Mouse (Mus musculus): Measurements from ENCODE around the gene Mfsd6.

Gene Mfsd6

DNA sequence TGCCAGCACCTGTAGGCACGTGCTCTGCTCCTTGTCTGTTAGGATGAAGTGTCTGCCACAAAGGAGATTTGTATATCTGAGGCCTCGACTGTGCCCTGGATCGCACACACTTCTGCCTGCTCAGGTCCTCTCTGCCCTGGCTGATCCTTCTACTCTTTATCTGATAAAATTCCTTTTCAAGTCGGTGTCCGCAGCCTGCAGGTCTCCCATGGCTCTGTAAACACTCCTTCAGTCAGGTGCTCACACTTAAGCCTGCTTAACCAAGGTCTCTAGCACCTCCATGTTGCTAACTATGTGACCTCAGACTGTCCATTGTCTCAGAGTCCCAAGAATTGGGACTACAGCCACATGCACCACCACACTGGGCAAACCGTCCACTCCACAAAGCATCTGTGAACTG lies 87.0 kb downstream of the Mfsd6 start:
- DNase-seq (ENCODE audit: low spot score): no peak

DNA sequence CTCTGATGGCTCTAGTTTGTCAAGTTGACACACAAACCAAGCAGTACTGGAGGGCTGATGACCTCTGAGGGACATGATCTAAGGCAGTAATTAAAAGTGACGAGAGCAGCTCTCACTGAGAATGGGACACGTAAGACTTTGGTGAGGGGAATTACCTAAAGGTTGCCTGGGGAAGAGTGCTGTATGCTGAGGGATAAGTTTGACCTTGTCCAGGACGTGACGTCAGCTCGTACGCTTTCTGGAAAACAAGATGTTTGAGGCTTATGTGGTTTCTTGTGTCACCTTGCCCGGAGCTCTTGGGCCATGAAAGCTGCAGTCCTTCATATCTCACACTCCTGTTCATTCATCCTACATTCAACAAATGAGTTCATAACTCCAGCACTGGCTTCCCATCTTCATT lies 88.2 kb downstream of the Mfsd6 start:
- no peak for DNase-seq (ENCODE audit: low spot score)

DNA sequence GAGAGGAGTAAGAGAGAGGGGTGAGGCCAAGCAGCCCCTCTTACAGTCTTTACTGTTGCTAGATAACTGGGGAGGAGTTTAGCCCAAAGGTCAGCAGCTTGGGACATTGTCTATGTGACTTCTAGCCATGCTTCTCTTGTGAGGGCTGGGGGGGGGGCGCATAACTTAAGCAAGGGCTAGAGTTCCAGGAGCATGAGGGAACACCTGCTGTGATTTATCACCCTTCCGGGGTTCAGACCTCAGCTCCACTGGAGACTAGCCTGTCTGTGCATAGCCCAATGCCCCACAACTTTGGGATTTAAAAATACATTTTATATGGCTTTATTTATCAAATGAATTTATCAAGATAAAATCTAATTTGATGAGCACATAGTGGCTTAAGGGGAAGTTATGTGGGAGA lies 89.2 kb downstream of the Mfsd6 start:
- no peak for DNase-seq (ENCODE audit: low spot score)

DNA sequence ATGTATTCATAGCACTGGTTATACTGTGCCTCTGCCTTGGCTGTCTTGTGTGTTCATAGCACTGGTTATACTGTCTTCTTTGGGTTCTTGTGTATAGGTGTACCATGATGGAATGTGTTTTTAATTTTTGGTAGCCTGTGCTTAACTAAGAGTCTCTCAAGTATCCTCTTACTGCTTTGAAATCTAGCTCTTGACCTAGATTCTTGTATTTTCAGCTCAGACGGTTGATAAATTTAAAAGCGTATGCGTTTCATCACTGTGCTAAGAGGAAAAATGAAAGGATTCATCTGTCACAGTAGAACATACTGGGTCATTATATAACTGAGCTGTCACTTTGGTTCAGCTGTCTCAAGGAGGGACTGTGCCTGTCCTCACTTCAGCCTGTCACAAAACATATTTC lies 91.3 kb downstream of the Mfsd6 start:
- DNase-seq (ENCODE audit: low spot score): no peak

DNA sequence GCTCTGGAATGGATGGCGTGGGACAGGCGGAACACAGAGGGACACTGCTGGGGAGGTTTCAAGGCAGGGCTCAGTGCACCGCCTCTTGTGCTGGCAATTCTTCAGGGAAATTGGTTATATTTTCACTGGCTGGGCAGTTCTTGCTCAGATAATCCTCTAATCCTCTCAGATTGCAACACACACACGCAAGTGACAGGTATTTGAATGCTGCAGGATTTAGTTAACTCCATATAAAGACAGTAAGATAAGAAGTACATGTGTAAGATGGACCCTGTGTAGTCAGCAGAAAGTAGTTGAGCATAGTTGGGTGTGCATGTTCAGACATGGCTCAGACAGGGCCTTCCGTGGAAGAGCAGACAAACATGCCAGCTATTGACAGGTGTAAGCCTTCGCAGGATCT lies 93.0 kb downstream of the Mfsd6 start:
- no peak for DNase-seq (ENCODE audit: low spot score)

DNA sequence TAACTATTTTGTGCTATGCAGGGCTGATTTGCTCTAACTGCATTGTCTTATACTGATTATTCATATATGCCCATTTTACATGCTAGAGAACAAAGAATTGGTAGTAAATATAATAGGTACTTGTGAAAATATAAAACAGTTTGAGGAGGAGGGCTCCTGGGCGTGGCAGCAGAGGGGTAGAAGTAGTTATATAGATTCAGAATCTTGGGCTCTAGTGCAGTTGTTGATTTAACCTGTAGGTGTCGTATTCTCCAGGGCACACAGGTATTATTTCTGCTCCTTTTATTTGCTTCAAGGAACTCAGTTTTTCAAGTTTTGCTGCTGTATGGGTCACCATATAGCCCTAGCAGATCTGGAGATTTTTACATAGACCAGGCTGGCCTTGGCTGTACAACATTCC lies 95.7 kb downstream of the Mfsd6 start:
- no peak for DNase-seq (ENCODE audit: low spot score)

DNA sequence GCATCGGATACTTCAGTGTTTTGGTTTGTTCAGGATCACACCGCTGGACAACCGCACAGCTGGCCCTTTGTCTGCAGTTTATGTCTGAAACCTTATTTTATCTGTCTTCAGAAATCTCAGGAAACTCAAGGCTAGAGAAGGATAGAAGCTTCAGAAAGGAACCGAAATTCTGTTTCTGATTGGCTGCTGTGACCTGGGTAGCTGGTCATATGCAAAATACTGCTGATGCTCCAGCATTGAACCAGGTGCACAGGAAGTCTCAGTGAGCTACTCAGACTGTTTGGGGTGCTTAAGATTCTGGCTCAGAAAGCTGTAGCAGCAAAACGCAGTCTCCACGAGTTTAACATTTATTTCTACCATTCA lies 96.3 kb downstream of the Mfsd6 start:
- DNase-seq (ENCODE audit: low spot score): peak; percentile 53

DNA sequence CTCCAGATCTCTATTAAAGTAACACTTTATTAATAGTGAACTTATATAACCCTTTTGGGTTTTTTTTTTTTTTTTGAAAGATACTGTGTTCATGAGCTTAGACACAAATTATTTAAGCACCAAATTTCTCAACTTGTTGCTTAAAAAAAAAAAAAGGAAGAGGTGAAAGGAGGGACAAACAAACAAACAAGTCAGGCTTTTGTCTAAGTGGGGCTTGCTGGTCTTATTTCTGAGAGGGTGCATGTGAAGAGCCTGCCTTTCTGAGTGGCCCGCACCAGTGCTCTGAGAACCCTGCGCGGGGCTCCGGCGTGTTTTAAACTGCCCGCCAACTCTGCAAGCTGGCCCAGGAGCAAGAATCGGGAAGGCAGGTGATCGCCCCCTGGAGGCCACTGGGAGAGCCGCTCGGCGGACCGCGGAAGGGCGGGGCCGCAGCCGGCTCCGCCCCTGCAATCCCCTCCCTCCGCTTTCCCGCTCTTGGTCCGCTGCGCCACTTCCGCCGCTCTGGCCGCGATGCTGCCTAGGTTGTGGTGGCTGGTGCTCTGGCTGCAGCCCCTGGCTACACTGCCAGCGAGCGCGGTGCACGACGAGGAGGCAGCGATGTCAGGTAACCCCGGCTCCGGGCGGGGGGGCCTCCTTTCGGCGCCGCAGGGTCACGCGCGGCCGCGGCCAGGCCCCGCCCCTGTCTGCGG lies 96.9 kb downstream of the Mfsd6 start, which contains the start of gene Nemp2:
Gene Nemp2, plus strand, starts transcription at position 456 of the 689 bp plus-strand sequence.
- peak; percentile 91 for DNase-seq (ENCODE audit: low spot score)

DNA sequence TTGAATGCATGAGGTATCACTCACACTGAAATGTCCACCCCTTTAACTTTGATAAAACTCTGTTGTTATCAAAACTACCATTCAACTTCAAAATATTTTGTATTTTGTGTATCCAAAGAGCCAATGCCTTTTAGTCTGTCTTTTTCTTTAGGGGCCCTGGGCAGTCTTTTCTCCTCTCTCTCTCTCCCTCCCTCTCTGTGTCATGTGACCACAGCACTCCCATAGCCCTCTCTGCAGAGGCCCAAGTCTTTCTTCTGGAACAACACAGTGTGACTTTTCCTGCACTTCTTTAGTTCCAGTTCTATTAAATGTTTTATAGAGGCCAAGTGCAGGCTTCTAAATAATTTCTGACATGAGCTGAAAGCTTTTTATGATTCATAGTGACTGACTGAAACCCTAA lies 106.8 kb downstream of the Mfsd6 start:
- DNase-seq (ENCODE audit: low spot score): no peak

DNA sequence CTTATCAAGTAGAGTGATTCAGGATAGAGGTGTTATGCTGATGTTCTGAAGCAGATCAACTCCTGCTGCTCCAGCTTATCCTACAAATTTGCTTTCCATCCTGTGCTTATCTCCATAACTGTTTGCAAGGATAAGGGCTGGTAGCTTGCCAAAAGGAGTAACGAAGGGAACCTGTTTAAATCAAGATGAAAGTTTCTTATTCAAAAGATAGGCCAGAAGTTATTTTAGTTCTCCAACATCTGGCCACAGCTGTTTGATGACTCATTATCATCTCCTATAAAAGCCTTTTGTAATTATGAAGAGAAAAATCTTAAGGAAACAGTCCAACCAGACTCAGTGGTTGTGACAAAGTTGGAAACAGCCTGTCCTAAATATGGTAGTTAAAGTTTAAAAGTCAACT lies 109.0 kb downstream of the Mfsd6 start:
- DNase-seq (ENCODE audit: low spot score): no peak

DNA sequence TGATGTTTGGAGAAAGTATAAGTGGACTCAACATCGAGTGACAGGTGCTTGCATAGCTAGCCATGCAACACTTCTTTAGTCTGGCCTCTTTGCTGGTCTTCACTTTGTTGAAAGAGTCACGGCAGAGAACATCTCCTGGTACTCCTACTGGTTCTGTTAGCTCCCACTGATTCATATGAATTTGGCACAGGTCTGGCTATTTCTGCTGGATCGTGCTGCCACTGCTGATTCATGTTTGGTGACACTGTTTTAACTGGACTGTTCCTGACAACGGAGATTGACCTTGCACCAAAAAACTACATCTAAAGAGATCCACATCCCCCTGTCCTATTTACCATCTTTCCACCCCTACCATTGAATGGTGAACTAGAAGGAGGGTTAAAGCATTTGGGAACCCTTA lies 118.8 kb downstream of the Mfsd6 start:
- DNase-seq (ENCODE audit: low spot score): no peak

DNA sequence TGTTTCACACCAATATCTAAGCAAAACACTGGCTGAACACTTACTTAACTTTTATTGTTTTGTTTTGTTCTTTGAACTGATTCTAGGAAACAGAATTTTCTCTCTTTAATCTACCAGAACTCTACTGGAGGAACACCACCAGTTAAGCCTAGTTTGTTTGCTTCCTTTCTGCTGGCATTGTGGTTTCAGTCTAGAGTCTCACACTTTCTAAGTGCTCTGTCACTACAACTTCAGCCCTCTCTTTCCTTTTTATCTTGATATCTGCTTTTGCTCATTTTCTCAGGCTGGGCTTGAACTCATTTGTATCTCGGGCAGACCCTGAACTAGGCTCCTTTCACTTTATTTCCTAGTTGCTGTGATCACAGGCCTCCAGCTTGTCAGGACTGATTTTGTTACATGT lies 119.6 kb downstream of the Mfsd6 start:
- no peak for DNase-seq (ENCODE audit: low spot score)

Measured in lung, postnatal 25 days (tissue).